In the genomic region with DNA sequence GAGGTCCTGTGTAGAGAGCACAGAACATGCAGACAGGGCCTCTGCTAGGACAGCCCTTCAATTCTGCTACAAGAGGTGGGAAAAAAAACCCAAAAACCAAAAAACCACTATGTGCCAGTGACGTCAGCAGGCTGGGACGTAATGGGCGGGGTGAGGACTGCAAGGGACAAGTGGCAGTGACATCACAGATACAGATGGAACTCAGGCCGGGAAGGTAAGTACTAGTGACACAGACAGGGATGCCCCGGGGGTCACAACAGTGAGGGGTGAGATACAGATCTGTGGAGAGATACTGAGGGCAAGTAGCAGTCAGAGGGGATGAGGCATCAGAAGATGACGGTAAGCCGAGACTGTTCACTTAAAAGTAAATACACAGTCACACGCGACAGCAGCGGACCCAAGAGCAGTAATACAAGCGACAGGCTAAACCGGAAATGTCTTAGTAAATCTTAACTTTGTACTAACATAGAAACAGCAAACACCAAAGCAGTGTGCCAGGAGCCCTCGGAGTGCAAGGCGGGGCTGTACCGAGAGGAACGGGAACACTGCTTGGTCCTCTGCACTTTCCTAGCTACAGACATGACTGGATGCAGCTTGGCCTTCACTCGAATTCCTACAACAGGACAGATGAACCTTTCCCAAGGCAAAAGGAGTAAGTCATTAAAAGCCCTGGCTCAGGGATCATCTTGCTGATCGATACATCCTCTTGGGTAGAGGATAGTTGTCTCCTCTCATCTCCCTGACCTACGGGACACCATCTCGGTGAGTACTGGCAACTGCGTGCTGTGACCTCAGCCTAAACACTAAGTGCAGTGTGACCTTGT, we compare ENCODE assay signal across 13 mouse cellular contexts. TPM values are rescaled to one million over a fixed set of nuclear protein-coding genes. Genes with fewer than 3 reads are reported as not detected.
DNase-seq lines count a peak whose midpoint lies in the region; ATAC-seq and TF ChIP-seq lines count a peak whose summit lies in the region.
"Had no signal": no experiment of that assay in that cellular context is flagged by ENCODE, and none has a peak within 500 bp of the region (broad histone marks: within the 10 kb centered on the region; RNA-seq: fewer than 3 reads in every experiment).

No protein-coding gene starts in this region.

- H3K9ac ChIP-seq in lung, embryonic 16.5 days (ENCODE audit: low read length), result peak overlapping the region; percentile 6; the same call in 1 of the 2 replicates
- no peak overlapping the region for H3K9ac ChIP-seq in hindbrain, embryonic 16.5 days (ENCODE audit: low read depth, low read length)
- H3K9ac ChIP-seq: hindbrain, embryonic 14.5 days had no signal

- no peak overlapping the region for H3K4me3 ChIP-seq in gastrocnemius, adult 2 months
- H3K4me3 ChIP-seq in lung, embryonic 16.5 days (ENCODE audit: low read length), result no peak overlapping the region
- H3K4me3 ChIP-seq in hindbrain, embryonic 16.5 days (ENCODE audit: low read length), result no peak overlapping the region
- H3K4me3 ChIP-seq: erythroblast, embryonic 14.5 days; limb, embryonic 10.5 days; myocyte had no signal

- 43% methylated on average over 21 of the region's 21 CpGs for WGBS in lung, embryonic 16.5 days
- WGBS in hindbrain, embryonic 16.5 days, result 89% methylated on average over 21 of the region's 21 CpGs

- DNase-seq in gastrocnemius, adult 2 months, result no peak
- DNase-seq in gastrocnemius, adult 8-10 months (ENCODE audit: low spot score in 2 of 2), result no peak
- peak; percentile 49 for DNase-seq in kidney, adult 9 months
- DNase-seq in left cerebral cortex, adult 8-10 months (ENCODE audit: low spot score in 2 of 2), result no peak
- no peak for DNase-seq in retina, embryonic 14.5 days (ENCODE audit: low spot score)
- DNase-seq: retina, postnatal 1 day had no signal

- no peak overlapping the region; the same call in 1 of the 2 replicates for H3K4me2 ChIP-seq in lung, embryonic 16.5 days (ENCODE audit: low read depth, low read length)
- no peak overlapping the region for H3K4me2 ChIP-seq in hindbrain, embryonic 16.5 days (ENCODE audit: low read length)
- H3K4me2 ChIP-seq: hindbrain, embryonic 14.5 days had no signal

- peak overlapping the region; percentile 38; the same call in 1 of the 2 replicates for H3K27ac ChIP-seq in gastrocnemius, adult 2 months
- peak overlapping the region; percentile 87 for H3K27ac ChIP-seq in lung, embryonic 16.5 days (ENCODE audit: low read length)
- H3K27ac ChIP-seq in hindbrain, embryonic 16.5 days (ENCODE audit: low read depth, low read length), result no peak overlapping the region
- H3K27ac ChIP-seq: hindbrain, embryonic 14.5 days had no signal

- no peak for TF ChIP-seq CTCF in gastrocnemius, adult 2 months (IDR thresholded peaks at IDR 0.05)

- peak; percentile 43 for ATAC-seq in CD4-positive, CD25-positive, alpha-beta regulatory T cell, adult 4 months
- ATAC-seq in lung, embryonic 16.5 days (ENCODE audit: low read depth), result no peak
- ATAC-seq in hindbrain, embryonic 16.5 days, result no peak

- peaks cover 32% of the 10 kb centered on the region for H3K4me1 ChIP-seq in lung, embryonic 16.5 days (replicated peaks; ENCODE audit: control insufficient read depth, insufficient read depth, low read length)
- H3K4me1 ChIP-seq in hindbrain, embryonic 16.5 days (ENCODE audit: control insufficient read depth, insufficient read depth, low read depth, low read length), result peaks cover 7% of the 10 kb centered on the region

- H3K9me3 ChIP-seq in lung, embryonic 16.5 days (ENCODE audit: control insufficient read depth, low read length), result no peaks in the 10 kb centered on the region
- H3K9me3 ChIP-seq in hindbrain, embryonic 16.5 days (ENCODE audit: control insufficient read depth, low read length), result no peaks in the 10 kb centered on the region
- H3K9me3 ChIP-seq: limb, embryonic 10.5 days had no signal

- intact Hi-C loops in gastrocnemius, adult 2 months (cut with DNase I), result no loop called here

- H3K36me3 ChIP-seq in lung, embryonic 16.5 days (ENCODE audit: control insufficient read depth, insufficient read depth, low read length), result peaks cover 11% of the 10 kb centered on the region
- peaks cover 2% of the 10 kb centered on the region; the same call in 1 of the 2 replicates for H3K36me3 ChIP-seq in hindbrain, embryonic 16.5 days (ENCODE audit: control insufficient read depth, insufficient read depth, low read length)

- no peaks in the 10 kb centered on the region for H3K27me3 ChIP-seq in lung, embryonic 16.5 days (ENCODE audit: control insufficient read depth, insufficient read depth, low read depth, low read length)
- no peaks in the 10 kb centered on the region for H3K27me3 ChIP-seq in hindbrain, embryonic 16.5 days (replicated peaks; ENCODE audit: control insufficient read depth, insufficient read depth, low read length)

RNA-seq across cellular contexts. Expression of gene Stn1, which starts 24.3 kb away (rescaled TPM):
- total RNA-seq in gastrocnemius, adult 2 months (2021), result 1 to 10 TPM; 3.8 to 5.6 TPM
- total RNA-seq in gastrocnemius, adult 8-10 months (2022), result 1 to 10 TPM; 3.3 to 4.2 (median 4.0) TPM
- polyA plus RNA-seq in CD4-positive, CD25-positive, alpha-beta regulatory T cell, adult 4 months (2017; shearing (Covaris generic)), result 10 to 100 TPM; 37.8 to 49.1 TPM
- 55.5 and 59.7 TPM in 2 replicates for polyA plus RNA-seq in lung, embryonic 16.5 days (2015; fragmentation: Nextera tagmentation; extraction: Ambion mirVana)
- total RNA-seq in left cerebral cortex, adult 8-10 months (2022), result 10 to 100 TPM; 22.5 to 29.1 (median 25.3) TPM
- polyA plus RNA-seq in hindbrain, embryonic 16.5 days (2015; fragmentation: Nextera tagmentation; extraction: Ambion mirVana), result 28.2 and 32.1 TPM in 2 replicates

RNA-seq across cellular contexts. Expression of gene Sh3pxd2a, which starts 48.8 kb away (rescaled TPM):
- 10 to 100 TPM; 37.7 to 44.7 TPM for total RNA-seq in gastrocnemius, adult 2 months (2021)
- 10 to 100 TPM; 33.4 to 44.9 (median 41.1) TPM for total RNA-seq in gastrocnemius, adult 8-10 months (2022)
- polyA plus RNA-seq in CD4-positive, CD25-positive, alpha-beta regulatory T cell, adult 4 months (2017; shearing (Covaris generic)), result 1 to 10 TPM in 1 of 2 experiments, under 1 TPM in 1; 0.60 to 1.9 TPM
- 6.1 and 6.6 TPM in 2 replicates for polyA plus RNA-seq in lung, embryonic 16.5 days (2015; fragmentation: Nextera tagmentation; extraction: Ambion mirVana)
- total RNA-seq in left cerebral cortex, adult 8-10 months (2022), result 10 to 100 TPM; 29.9 to 33.2 (median 31.8) TPM
- 1.8 and 2.2 TPM in 2 replicates for polyA plus RNA-seq in hindbrain, embryonic 16.5 days (2015; fragmentation: Nextera tagmentation; extraction: Ambion mirVana)
